Mouse (Mus musculus): Measurements from ENCODE around the gene Pknox2. TPM values are rescaled to one million over a fixed set of nuclear protein-coding genes. Genes with fewer than 3 reads are reported as not detected.
A peak's percentile ranks its signal among the peaks of the same experiment; 100 is the strongest.

Gene Pknox2
- polyA plus RNA-seq, 1 experiment from 2014 or later = 27.1 TPM

DNA sequence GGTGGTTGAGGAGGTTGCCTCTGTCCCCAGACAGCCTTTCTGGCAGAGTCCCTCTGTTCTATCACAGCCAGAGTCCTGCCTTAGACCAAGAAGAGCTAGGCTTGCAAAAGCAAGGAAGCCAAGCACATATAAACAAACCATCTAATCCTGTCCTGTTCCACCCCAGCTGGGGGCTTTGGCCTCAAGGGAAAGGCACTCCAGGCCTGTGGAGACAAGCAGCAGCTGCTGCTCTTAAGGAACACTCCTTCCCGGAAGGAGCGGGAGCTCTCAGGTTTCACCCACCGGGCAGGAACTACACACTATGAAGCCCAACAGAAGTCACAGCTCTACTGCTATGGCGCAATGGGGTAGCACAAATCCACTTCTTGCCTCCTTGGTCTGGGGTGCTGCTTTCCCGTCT, 230.3 kb downstream of the Pknox2 start:
- no peak for ATAC-seq (ENCODE audit: low FRiP score)
- no peaks in the 10 kb centered on the region for H3K9me3 ChIP-seq
- H3K4me3 ChIP-seq (replicated peaks) = no peak overlapping the region
- H3K4me1 ChIP-seq = peaks cover 28% of the 10 kb centered on the region
- H3K27me3 ChIP-seq = no peaks in the 10 kb centered on the region
- no peaks in the 10 kb centered on the region for H3K36me3 ChIP-seq (replicated peaks)
- H3K9ac ChIP-seq = no peak overlapping the region
- H3K27ac ChIP-seq = no peak overlapping the region
- no peak overlapping the region for H3K4me2 ChIP-seq
- WGBS = 58% methylated on average over 5 of the region's 5 CpGs

DNA sequence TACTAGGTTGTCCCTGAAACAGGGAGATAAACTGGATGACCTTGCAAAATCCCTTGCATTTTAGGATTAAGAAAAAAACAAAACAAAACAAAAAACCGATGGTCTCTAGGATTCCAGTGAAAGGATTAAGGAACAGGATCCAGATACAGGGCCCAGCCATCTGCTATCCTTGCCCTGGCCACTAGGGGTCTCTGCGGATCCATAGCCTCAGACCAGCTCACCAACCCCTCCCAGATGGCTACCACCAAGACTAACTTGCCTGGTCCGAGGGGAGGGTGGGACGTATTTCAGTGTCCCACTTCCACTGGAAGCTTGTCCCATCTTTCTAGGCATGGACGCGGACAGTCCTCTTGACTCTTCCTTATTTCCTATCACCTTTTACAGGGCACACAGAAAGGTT, 230.8 kb downstream of the Pknox2 start:
- WGBS = 4% methylated on average over 6 of the region's 6 CpGs
- no peaks in the 10 kb centered on the region for H3K36me3 ChIP-seq (replicated peaks)
- no peak overlapping the region for H3K9ac ChIP-seq
- H3K9me3 ChIP-seq = no peaks in the 10 kb centered on the region
- no peak overlapping the region for H3K4me3 ChIP-seq (replicated peaks)
- H3K4me2 ChIP-seq = no peak overlapping the region
- ATAC-seq (ENCODE audit: low FRiP score) = peak; percentile 83
- H3K4me1 ChIP-seq = peaks cover 22% of the 10 kb centered on the region
- H3K27me3 ChIP-seq = no peaks in the 10 kb centered on the region
- no peak overlapping the region for H3K27ac ChIP-seq

DNA sequence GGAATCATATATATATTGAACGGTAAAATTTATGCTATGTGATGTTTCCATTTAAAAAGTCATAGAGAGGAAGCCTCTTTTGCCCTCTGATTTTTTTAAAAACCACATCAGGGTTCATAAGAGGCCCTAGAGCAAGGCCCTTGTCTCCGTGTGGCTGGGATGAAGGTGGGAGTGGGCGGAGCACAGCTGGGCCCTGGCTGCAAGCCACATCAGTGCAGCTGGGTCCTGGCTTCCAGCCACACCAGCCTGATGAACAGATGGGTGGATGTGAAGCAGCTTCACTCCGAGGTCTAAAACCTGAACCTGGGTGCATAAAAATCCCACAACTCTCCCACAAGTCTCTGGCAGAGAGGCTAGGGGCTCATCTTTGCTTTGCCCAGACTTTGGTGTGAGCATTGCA, 241.8 kb downstream of the Pknox2 start:
- Histone ChIP-seq H3K36me3 (replicated peaks) (no peaks in the 10 kb centered on the region; the same call in 1 of the 2 replicates), H3K27me3 (no peaks in the 10 kb centered on the region), H3K4me2 (no peak overlapping the region), H3K9me3 (no peaks in the 10 kb centered on the region), H3K27ac (no peak overlapping the region), H3K9ac (no peak overlapping the region), H3K4me1 (no peaks in the 10 kb centered on the region), H3K4me3 (replicated peaks) (no peak overlapping the region)
- 73% methylated on average over 4 of the region's 4 CpGs for WGBS
- no peak for ATAC-seq (ENCODE audit: low FRiP score)

DNA sequence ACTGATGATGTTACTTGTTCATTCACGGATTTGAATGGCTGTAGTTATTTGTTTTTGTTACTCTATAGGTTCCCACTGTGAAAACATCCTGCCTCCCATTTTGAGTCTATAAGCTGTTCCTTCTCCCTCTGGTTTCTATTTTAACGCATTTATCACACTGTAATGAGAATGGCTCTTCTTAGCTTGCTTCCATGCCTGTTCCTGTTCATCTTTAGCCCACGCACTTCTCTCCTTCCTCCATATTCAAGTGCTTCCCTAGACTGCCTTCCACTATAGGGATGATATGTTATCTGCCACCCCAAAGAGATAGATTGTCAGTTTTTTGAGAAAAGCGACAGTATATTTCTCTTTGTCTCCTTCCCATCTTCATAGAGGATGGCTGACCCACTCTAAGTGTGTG, 246.7 kb downstream of the Pknox2 start:
- Histone ChIP-seq H3K27ac (no peak overlapping the region), H3K36me3 (replicated peaks) (peaks cover 15% of the 10 kb centered on the region; the same call in 1 of the 2 replicates), H3K4me1 (no peaks in the 10 kb centered on the region), H3K4me3 (replicated peaks) (no peak overlapping the region), H3K9me3 (no peaks in the 10 kb centered on the region), H3K4me2 (no peak overlapping the region), H3K9ac (no peak overlapping the region), H3K27me3 (no peaks in the 10 kb centered on the region)
- ATAC-seq (ENCODE audit: low FRiP score) = no peak
- 90% methylated on average over 4 of the region's 4 CpGs for WGBS

DNA sequence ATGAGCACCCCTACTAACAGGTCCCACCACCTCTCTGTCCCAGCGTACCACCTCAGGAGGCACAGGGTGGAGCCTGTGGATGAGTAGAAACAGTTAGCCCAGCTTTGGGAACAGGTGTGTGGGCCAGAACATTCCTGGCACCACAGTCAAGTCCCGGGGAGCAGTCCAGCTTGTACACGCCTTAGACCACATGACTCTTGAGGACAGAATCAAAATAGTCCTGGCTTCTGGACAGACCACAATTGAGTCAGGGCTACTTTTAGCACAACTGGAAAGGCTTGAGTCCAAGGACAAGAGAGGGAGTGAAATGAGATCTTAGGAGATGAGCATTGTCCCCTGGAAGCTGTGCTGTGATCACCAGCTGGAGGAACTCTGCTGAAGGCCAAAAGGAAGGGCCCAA, 248.6 kb downstream of the Pknox2 start:
- Histone ChIP-seq H3K9me3 (no peaks in the 10 kb centered on the region), H3K27me3 (no peaks in the 10 kb centered on the region), H3K4me3 (replicated peaks) (no peak overlapping the region), H3K27ac (no peak overlapping the region), H3K4me1 (no peaks in the 10 kb centered on the region), H3K4me2 (no peak overlapping the region), H3K9ac (no peak overlapping the region), H3K36me3 (replicated peaks) (peaks cover 18% of the 10 kb centered on the region; the same call in 1 of the 2 replicates)
- WGBS = 93% methylated on average over 3 of the region's 3 CpGs
- no peak for ATAC-seq (ENCODE audit: low FRiP score)

DNA sequence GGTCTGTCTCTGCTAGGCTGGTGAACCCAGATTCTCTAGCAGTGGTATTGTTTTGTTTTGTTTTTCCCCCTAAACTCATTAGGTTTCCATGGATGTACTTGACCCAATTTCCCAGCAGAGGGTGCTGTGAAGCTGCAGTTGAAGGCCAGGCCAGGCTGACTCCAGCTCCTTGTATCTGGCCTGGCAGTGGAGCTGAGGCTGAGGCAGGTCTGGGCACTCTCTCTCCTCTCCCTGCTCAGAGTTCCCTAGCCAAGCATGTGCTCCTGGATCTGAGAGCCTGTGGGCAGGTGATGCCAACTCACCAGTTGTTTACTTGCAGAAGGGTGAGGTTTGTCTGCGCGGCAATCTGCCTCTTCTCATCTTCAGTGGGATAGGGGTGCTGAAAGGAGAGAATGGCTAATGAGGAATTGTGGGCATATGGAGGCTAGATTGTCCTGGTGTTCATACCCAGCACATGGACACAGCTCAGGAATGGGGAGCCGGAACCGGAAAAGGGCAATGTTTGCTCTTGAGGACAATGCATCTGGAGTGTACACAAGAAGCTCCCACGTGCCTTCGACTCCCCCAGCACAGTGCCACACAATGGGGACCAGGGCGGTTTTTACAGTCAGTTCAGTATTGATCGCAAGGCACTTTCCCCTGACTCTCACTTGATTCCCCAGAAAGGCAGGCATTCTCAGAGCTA, 252.1 kb downstream of the Pknox2 start:
- H3K27ac ChIP-seq = no peak overlapping the region
- H3K9me3 ChIP-seq = no peaks in the 10 kb centered on the region
- no peaks in the 10 kb centered on the region for H3K4me1 ChIP-seq
- H3K4me2 ChIP-seq = no peak overlapping the region
- H3K4me3 ChIP-seq (replicated peaks) = no peak overlapping the region
- peaks cover 37% of the 10 kb centered on the region for H3K36me3 ChIP-seq (replicated peaks)
- no peaks in the 10 kb centered on the region for H3K27me3 ChIP-seq
- ATAC-seq (ENCODE audit: low FRiP score) = peak; percentile 81; the same call in 1 of the 2 replicates
- 81% methylated on average over 8 of the region's 8 CpGs for whole genome bisulfite sequencing
- H3K9ac ChIP-seq = no peak overlapping the region

DNA sequence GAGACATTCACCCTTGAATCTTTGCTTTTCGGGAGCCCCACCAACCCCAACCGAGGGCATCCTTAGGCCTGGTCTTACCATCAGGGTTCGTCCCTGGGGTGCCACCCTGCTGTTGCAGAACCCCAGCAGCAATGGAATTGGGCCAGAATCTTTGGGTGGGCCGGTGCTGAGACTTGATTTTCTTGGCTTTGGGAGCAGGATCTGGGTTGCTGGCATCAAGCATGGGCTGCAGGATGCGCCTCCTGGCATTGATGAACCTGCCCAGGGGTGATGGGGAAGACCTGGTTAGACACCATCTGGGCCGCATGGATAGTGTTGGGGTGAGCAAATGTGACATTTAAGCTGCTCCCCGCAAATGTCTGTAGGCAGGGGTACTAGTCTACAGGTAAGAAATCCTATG, 253.0 kb downstream of the Pknox2 start:
- Histone ChIP-seq H3K27ac (no peak overlapping the region), H3K4me3 (replicated peaks) (no peak overlapping the region), H3K4me2 (no peak overlapping the region), H3K4me1 (no peaks in the 10 kb centered on the region), H3K36me3 (replicated peaks) (peaks cover 33% of the 10 kb centered on the region), H3K9ac (no peak overlapping the region), H3K27me3 (no peaks in the 10 kb centered on the region), H3K9me3 (no peaks in the 10 kb centered on the region)
- WGBS = 90% methylated on average over 7 of the region's 7 CpGs
- ATAC-seq (ENCODE audit: low FRiP score) = no peak

DNA sequence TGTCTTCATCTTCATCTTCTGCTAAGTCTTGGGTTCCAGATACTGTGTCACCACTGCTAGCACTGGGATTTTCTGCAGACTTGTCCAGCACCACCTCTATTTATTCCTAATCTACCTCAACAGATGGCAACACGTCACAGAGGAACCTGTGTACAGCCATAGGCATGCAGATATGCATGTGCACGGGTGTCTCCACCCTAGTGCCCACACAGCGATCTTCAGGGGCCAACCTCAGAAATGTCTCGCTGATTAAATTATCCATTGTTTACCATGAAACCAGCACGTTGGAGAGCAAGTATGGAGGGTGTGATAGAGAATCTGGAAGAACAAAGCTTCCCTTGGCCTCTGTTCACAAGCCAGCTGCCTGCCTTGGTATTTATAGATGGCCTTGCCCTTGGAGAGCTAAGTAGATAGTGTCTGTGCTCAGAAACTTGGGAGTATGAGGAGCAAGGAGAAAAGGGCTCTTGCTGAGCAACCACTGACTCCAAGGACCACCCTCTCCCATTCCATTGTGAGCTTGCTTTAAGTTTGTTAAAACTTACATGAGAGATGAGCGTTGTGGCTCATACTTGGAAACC, 253.7 kb downstream of the Pknox2 start:
- H3K27me3 ChIP-seq = no peaks in the 10 kb centered on the region
- H3K9me3 ChIP-seq = no peaks in the 10 kb centered on the region
- H3K4me3 ChIP-seq (replicated peaks) = no peak overlapping the region
- no peaks in the 10 kb centered on the region for H3K4me1 ChIP-seq
- H3K9ac ChIP-seq = no peak overlapping the region
- 87% methylated on average over 6 of the region's 6 CpGs for WGBS
- H3K4me2 ChIP-seq = no peak overlapping the region
- no peak overlapping the region for H3K27ac ChIP-seq
- peaks cover 30% of the 10 kb centered on the region for H3K36me3 ChIP-seq (replicated peaks)
- no peak for ATAC-seq (ENCODE audit: low FRiP score)

DNA sequence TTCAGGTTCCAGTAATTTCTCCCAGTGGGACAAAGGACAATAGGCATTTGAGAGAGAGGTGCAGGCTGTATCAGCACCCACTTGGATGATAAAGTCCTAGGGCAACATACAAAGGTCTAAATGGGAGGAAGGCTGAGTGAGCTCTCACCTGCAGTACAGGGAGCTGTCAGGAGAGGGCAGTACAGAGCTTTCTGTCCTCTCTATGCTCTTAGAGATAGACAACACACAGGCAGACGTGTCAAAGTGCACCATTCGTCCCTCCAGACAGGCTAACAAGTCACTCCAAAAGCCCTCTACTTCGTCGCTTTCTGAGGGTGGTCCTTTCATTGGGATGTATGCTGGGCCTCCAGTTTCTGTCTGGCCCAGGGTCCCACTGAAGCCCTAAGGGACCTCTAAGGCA, 256.7 kb downstream of the Pknox2 start:
- Histone ChIP-seq H3K4me1 (no peaks in the 10 kb centered on the region), H3K27me3 (no peaks in the 10 kb centered on the region), H3K4me3 (replicated peaks) (no peak overlapping the region), H3K9ac (no peak overlapping the region), H3K9me3 (no peaks in the 10 kb centered on the region), H3K4me2 (no peak overlapping the region), H3K27ac (no peak overlapping the region), H3K36me3 (replicated peaks) (peaks cover 22% of the 10 kb centered on the region)
- 32% methylated on average over 4 of the region's 4 CpGs for WGBS
- no peak; the same call in 1 of the 2 replicates for ATAC-seq (ENCODE audit: low FRiP score)

DNA sequence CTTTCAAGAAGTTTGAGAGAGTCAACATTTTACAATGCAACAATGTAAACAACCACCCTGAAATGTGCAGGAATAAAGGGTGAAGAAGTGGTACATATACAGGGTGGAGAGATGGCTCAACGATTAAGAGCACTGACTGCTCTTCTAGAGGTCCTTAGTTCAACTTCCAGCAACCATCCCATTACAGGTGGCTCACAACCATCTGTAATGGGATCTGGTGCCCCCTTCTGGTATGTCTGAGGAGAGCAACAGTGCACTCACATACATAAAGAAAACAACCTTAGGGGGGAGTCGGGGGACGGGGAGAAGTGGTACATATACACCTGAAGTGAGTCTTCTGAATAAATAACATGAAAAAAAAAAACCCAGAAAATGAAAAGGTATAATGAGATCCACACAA, 262.0 kb downstream of the Pknox2 start:
- Histone ChIP-seq H3K27me3 (no peaks in the 10 kb centered on the region), H3K9ac (no peak overlapping the region), H3K4me3 (replicated peaks) (no peak overlapping the region), H3K9me3 (no peaks in the 10 kb centered on the region), H3K36me3 (replicated peaks) (peaks cover 2% of the 10 kb centered on the region), H3K27ac (no peak overlapping the region), H3K4me2 (no peak overlapping the region), H3K4me1 (peaks cover 24% of the 10 kb centered on the region)
- no peak for ATAC-seq (ENCODE audit: low FRiP score)
- WGBS = 65% methylated on average over 3 of the region's 3 CpGs

DNA sequence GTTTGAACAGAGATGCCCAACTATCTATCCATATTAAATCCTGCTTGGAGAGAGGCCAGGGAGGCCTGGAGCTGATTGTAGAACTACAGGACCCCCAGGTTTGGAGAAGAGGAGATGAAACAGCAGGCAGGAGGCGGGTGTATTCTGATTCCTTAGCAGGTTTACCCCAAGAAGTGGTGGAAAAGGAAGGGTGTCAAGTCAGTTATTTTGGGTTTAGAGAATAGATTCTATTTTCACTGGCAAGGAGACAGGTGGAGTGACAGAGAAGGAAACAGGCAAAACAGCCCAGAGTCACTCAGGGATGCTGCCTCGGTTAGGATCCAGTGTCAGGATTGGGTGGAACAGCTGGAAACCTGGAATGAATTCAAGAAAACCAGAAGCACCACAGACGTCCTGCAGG, 263.6 kb downstream of the Pknox2 start:
- no peak for ATAC-seq (ENCODE audit: low FRiP score)
- H3K36me3 ChIP-seq (replicated peaks) = peaks cover 19% of the 10 kb centered on the region
- H3K27me3 ChIP-seq = no peaks in the 10 kb centered on the region
- H3K9me3 ChIP-seq = no peaks in the 10 kb centered on the region
- 68% methylated on average over 3 of the region's 3 CpGs for WGBS
- H3K27ac ChIP-seq = no peak overlapping the region
- H3K4me2 ChIP-seq = no peak overlapping the region
- peaks cover 24% of the 10 kb centered on the region for H3K4me1 ChIP-seq
- no peak overlapping the region for H3K4me3 ChIP-seq (replicated peaks)
- H3K9ac ChIP-seq = no peak overlapping the region

DNA sequence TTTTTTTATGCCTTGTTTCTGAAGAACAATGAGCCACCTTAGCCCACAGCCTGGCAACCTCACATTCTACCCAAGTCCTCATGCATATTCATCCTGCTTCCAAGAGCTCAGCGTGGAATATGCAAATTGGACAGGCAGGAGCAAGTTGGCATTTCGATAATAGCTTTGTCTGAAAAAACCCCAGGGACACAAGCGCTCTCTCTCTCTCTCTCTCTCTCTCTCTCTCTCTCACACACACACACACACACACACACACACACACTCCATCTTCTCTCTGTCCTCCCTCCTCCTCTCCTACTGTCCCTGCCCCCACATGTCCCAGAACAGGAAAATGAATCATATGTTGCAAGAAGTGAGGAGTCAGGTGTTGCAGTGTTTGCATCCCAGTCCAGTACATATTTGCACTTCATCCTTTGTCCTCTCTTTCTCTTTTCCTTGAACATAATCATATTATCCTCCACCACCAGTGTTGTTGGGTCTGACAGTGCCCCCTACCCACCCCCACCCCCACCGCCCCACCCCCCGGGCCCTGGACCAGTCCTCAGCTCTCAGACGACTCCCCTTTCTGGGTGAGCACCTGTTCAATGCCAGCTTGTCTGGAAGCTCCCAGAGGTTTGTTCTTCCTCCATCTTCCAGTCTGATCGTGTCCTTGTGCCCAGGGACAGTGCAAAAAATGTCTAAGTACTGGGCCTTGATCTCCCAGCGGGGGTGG, 265.0 kb downstream of the Pknox2 start:
- WGBS = 30% methylated on average over 8 of the region's 8 CpGs
- Histone ChIP-seq H3K36me3 (replicated peaks) (peaks cover 31% of the 10 kb centered on the region), H3K27me3 (no peaks in the 10 kb centered on the region), H3K27ac (peak overlapping the region; percentile 88), H3K9ac (no peak overlapping the region), H3K4me2 (peak overlapping the region; percentile 13), H3K4me3 (replicated peaks) (no peak overlapping the region), H3K4me1 (peaks cover 24% of the 10 kb centered on the region), H3K9me3 (no peaks in the 10 kb centered on the region)
- ATAC-seq (ENCODE audit: low FRiP score) = peak; percentile 90
